Mouse (Mus musculus) kidney, adult 2 months (tissue): ENCODE data around the gene Hcn3.

Experiments used
- CTCF ChIP-seq: fragments of 200-500 bp; conservative IDR thresholded peaks from 2 replicates; pipeline ENCODE4 v1.5.1; 2011; ENCODE audit warnings: low read depth, mild to moderate bottlenecking, control low read depth, low read length, moderate library complexity, mixed read lengths; ENCODE audit not compliant: insufficient read depth, insufficient read length
- POLR2A ChIP-seq: fragments of 200-500 bp; IDR thresholded peaks from one replicate; pipeline ENCODE4 v1.6.1; 2011; ENCODE audit warnings: low read depth, low read length, control low read depth

DNA sequence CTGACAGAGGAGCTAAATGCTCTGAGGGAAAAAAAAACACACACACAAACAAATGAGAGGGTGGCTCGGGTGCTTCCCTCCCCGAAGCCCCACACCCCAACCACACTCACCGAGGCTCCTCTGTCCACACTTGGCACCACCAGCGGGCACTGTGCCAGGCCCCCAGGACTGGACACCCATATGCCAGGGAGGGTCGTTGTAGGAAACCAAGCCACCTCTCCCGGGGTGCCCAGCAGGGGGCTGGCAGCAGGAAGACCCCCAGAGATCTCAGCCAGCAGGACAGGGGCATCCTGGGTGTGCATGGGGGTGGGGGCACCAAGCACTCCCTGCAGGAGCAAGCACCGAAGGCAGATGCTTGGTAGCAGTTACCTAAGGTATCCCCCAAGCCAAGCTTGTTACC lies 59.2 kb downstream of the Hcn3 start, which contains the start of gene Gm43738:
- TF ChIP-seq CTCF (no peak), POLR2A (no peak)
